22 mouse cellular contexts compared by ENCODE assay signal in genomic region chr11:60541831-60542230, GRCm38 (mm10). TPM values are rescaled to one million over a fixed set of nuclear protein-coding genes. Genes with fewer than 3 reads are reported as not detected.
DNase-seq lines count a peak whose midpoint lies in the region; ATAC-seq and TF ChIP-seq lines count a peak whose summit lies in the region.
"Had no signal": no experiment of that assay in that cellular context is flagged by ENCODE, and none has a peak within 500 bp of the region (broad histone marks: within the 10 kb centered on the region; RNA-seq: fewer than 3 reads in every experiment).

No protein-coding gene starts in this region.

- no peaks in the 10 kb centered on the region for H3K9me3 ChIP-seq in embryonic facial prominence, embryonic 12.5 days
- H3K9me3 ChIP-seq in embryonic facial prominence, embryonic 10.5 days, result no peaks in the 10 kb centered on the region
- no peaks in the 10 kb centered on the region for H3K9me3 ChIP-seq in heart, embryonic 14.5 days (ENCODE audit: control insufficient read depth, low read length)
- H3K9me3 ChIP-seq in megakaryocyte, embryonic 14.5 days, result no peaks in the 10 kb centered on the region
- H3K9me3 ChIP-seq: forebrain, embryonic 15.5 days; hindbrain, embryonic 12.5 days had no signal

- H3K27ac ChIP-seq in embryonic facial prominence, embryonic 12.5 days, result no peak overlapping the region
- no peak overlapping the region for H3K27ac ChIP-seq in embryonic facial prominence, embryonic 10.5 days (replicated peaks)
- H3K27ac ChIP-seq in heart, embryonic 14.5 days (replicated peaks in 1 of 2; ENCODE audit: control insufficient read depth in 1 of 2, insufficient read depth in 1 of 2, low read depth in 2 of 2, low read length in 2 of 2), result no peak overlapping the region
- H3K27ac ChIP-seq: forebrain, embryonic 15.5 days; hindbrain, embryonic 12.5 days had no signal

- WGBS in embryonic facial prominence, embryonic 12.5 days, result 90% methylated on average over 6 of the region's 6 CpGs
- WGBS in embryonic facial prominence, embryonic 10.5 days, result 90% methylated on average over 6 of the region's 6 CpGs
- WGBS in heart, embryonic 14.5 days, result 88% methylated on average over 6 of the region's 6 CpGs

- no peak overlapping the region for H3K9ac ChIP-seq in embryonic facial prominence, embryonic 12.5 days
- no peak overlapping the region for H3K9ac ChIP-seq in heart, embryonic 14.5 days (ENCODE audit: low read length)
- H3K9ac ChIP-seq: forebrain, embryonic 15.5 days; hindbrain, embryonic 12.5 days had no signal

- H3K79me2 ChIP-seq in myocyte (ENCODE audit: control insufficient read depth, insufficient read depth), result peaks cover 89% of the 10 kb centered on the region

- H3K36me3 ChIP-seq in embryonic facial prominence, embryonic 12.5 days, result peaks cover 15% of the 10 kb centered on the region
- peaks cover 54% of the 10 kb centered on the region for H3K36me3 ChIP-seq in embryonic facial prominence, embryonic 10.5 days (replicated peaks)
- H3K36me3 ChIP-seq in heart, embryonic 14.5 days (ENCODE audit: control insufficient read depth, insufficient read depth, low read length), result peaks cover 60% of the 10 kb centered on the region
- H3K36me3 ChIP-seq in megakaryocyte, embryonic 14.5 days (replicated peaks; ENCODE audit: low read length), result peaks cover 63% of the 10 kb centered on the region
- H3K36me3 ChIP-seq in myocyte (ENCODE audit: control insufficient read depth, insufficient read depth), result peaks cover 13% of the 10 kb centered on the region

- 0 out of 2 replicates have a peak overlapping the region, but pooled peaks have one; percentile 3 for H3K4me2 ChIP-seq in embryonic facial prominence, embryonic 12.5 days (replicated peaks)
- H3K4me2 ChIP-seq in heart, embryonic 14.5 days (ENCODE audit: low read length), result peak overlapping the region; percentile 12; the same call in 1 of the 2 replicates
- H3K4me2 ChIP-seq in myocyte (ENCODE audit: low read depth), result peak overlapping the region; percentile 80

- no peak for DNase-seq in embryonic facial prominence, embryonic 10.5 days (ENCODE audit: low spot score)
- no peak for DNase-seq in heart, postnatal 36 days
- DNase-seq in cerebellum, adult 11 months, result no peak
- DNase-seq: cerebellum, adult 9-11 months; heart, adult 18-20 months; kidney, adult 8-10 months; kidney, postnatal 36 days; layer of hippocampus, adult 9-11 months; liver; lung, adult 18-20 months; lung, postnatal 4 days; retina, postnatal 1 day; right cerebral cortex, postnatal 4 days; thymus, postnatal 36 days had no signal

- ATAC-seq in embryonic facial prominence, embryonic 12.5 days (ENCODE audit: insufficient number of reproducible peaks, insufficient read depth, low FRiP score, low TSS enrichment), result no peak
- ATAC-seq in heart, embryonic 14.5 days (ENCODE audit: insufficient number of reproducible peaks, insufficient read depth, low FRiP score, low read depth), result no peak
- ATAC-seq in megakaryocyte, adult 5-6 weeks (ENCODE audit: poor library complexity, severe bottlenecking), result no peak
- ATAC-seq: CD4-positive, CD25-positive, alpha-beta regulatory T cell, adult 4 months; forebrain, embryonic 15.5 days had no signal

- intact Hi-C loops in heart, postnatal 36 days (cut with DNase I), result no loop called here

- H3K4me3 ChIP-seq in embryonic facial prominence, embryonic 12.5 days, result no peak overlapping the region
- no peak overlapping the region for H3K4me3 ChIP-seq in embryonic facial prominence, embryonic 10.5 days
- no peak overlapping the region for H3K4me3 ChIP-seq in heart, embryonic 14.5 days (ENCODE audit: control insufficient read depth in 1 of 2, insufficient read depth in 1 of 2, low read depth in 1 of 2, low read length in 2 of 2)
- H3K4me3 ChIP-seq in megakaryocyte, embryonic 14.5 days (replicated peaks), result peak overlapping the region; percentile 26
- H3K4me3 ChIP-seq in myocyte, result no peak overlapping the region
- H3K4me3 ChIP-seq: forebrain, embryonic 15.5 days; hindbrain, embryonic 12.5 days had no signal

- no peak overlapping the region for H3ac ChIP-seq in myocyte (ENCODE audit: control insufficient read depth, insufficient read length)

- H3K4me1 ChIP-seq in embryonic facial prominence, embryonic 12.5 days, result peaks cover 18% of the 10 kb centered on the region
- peaks cover 34% of the 10 kb centered on the region for H3K4me1 ChIP-seq in embryonic facial prominence, embryonic 10.5 days
- H3K4me1 ChIP-seq in heart, embryonic 14.5 days (ENCODE audit: control insufficient read depth in 2 of 2, insufficient read depth in 2 of 2, low read length in 2 of 2), result peaks cover 2 to 57% of the 10 kb centered on the region in 2 experiments; a peak in 3 of 4 replicates
- peaks cover 64% of the 10 kb centered on the region for H3K4me1 ChIP-seq in megakaryocyte, embryonic 14.5 days

- H3K27me3 ChIP-seq in embryonic facial prominence, embryonic 12.5 days, result no peaks in the 10 kb centered on the region
- H3K27me3 ChIP-seq in embryonic facial prominence, embryonic 10.5 days (replicated peaks; ENCODE audit: low read depth, poor library complexity, severe bottlenecking), result no peaks in the 10 kb centered on the region
- H3K27me3 ChIP-seq in heart, embryonic 14.5 days (ENCODE audit: control insufficient read depth, insufficient read depth, low read length), result no peaks in the 10 kb centered on the region
- H3K27me3 ChIP-seq in megakaryocyte, embryonic 14.5 days (replicated peaks), result no peaks in the 10 kb centered on the region
- no peaks in the 10 kb centered on the region for H3K27me3 ChIP-seq in myocyte (ENCODE audit: control insufficient read depth, insufficient read depth, insufficient read length)
- H3K27me3 ChIP-seq: forebrain, embryonic 15.5 days; hindbrain, embryonic 12.5 days had no signal

- no peak for TF ChIP-seq POLR2A in myocyte (IDR thresholded peaks at IDR 0.05; ENCODE audit: insufficient read length, low read depth)

TF ChIP-seq in myocyte, 11 proteins besides CTCF, POLR2A, EP300 and RAD21:
- TF ChIP-seq USF1 (IDR thresholded peaks at IDR 0.05; ENCODE audit: low read depth), result no peak
- no peak for TF ChIP-seq MYOD1 (IDR thresholded peaks at IDR 0.05; ENCODE audit: control insufficient read depth in 1 of 3, insufficient read length in 2 of 3, low read depth in 2 of 3)
- no peak for TF ChIP-seq TCF3 (IDR thresholded peaks at IDR 0.05; ENCODE audit: insufficient read length, low read depth)
- TF ChIP-seq TCF12 (IDR thresholded peaks at IDR 0.05; ENCODE audit: insufficient read depth, poor library complexity, severe bottlenecking), result no peak
- TF ChIP-seq CEBPB (IDR thresholded peaks at IDR 0.05; ENCODE audit: insufficient read depth, poor library complexity, severe bottlenecking), result no peak
- no peak for TF ChIP-seq MYOG (IDR thresholded peaks at IDR 0.05; ENCODE audit: control insufficient read depth in 1 of 3, insufficient read depth in 1 of 3, insufficient read length in 2 of 3, low read depth in 2 of 3)
- no peak for TF ChIP-seq MAX (IDR thresholded peaks at IDR 0.05; ENCODE audit: low read depth)
TF ChIP-seq in myocyte: peak in this region for 0.

RNA-seq across cellular contexts. Expression of gene Alkbh5, which starts 5.7 kb away (rescaled TPM):
- polyA plus RNA-seq in embryonic facial prominence, embryonic 12.5 days (2016; fragmentation: Nextera tagmentation; extraction: Ambion mirVana), result 36.1 and 37.8 TPM in 2 replicates
- polyA plus RNA-seq in embryonic facial prominence, embryonic 10.5 days (2016; fragmentation: Nextera tagmentation; extraction: Ambion mirVana), result 39.1 and 40.1 TPM in 2 replicates
- 33.9 and 39.3 TPM in 2 replicates for polyA plus RNA-seq in heart, embryonic 14.5 days (2014; fragmentation: Nextera tagmentation; extraction: Ambion mirVana)
- total RNA-seq in heart, postnatal 36 days (2021), result 10 to 100 TPM; 78.2 to 82.4 TPM
- 10.9 and 18.5 TPM in 2 replicates for polyA plus RNA-seq in megakaryocyte, embryonic 14.5 days (2012; ENCODE audit: insufficient read depth, low replicate concordance)
- total RNA-seq in megakaryocyte, adult 5-6 weeks (2015), result 23.5 and 24.1 TPM in 2 replicates
- 21.6 and 26.5 TPM in 2 replicates for total RNA-seq in megakaryocyte, adult 5-6 weeks (2017)
- 23.5 TPM for polyA plus RNA-seq in myocyte (2012; fragmentation: generic; extraction: Trizol)

Comparison
In these comparisons a context has a peak if more than half of its experiments do, and no peak if none do; other contexts are left out.
1. H3K4me2 ChIP-seq: peak in every context shown above with its lines; median percentile 80 in myocyte; 12 in heart, embryonic 14.5 days; 3 in embryonic facial prominence, embryonic 12.5 days.